Mouse (Mus musculus): ENCODE data around the gene Pidd1.

DNA sequence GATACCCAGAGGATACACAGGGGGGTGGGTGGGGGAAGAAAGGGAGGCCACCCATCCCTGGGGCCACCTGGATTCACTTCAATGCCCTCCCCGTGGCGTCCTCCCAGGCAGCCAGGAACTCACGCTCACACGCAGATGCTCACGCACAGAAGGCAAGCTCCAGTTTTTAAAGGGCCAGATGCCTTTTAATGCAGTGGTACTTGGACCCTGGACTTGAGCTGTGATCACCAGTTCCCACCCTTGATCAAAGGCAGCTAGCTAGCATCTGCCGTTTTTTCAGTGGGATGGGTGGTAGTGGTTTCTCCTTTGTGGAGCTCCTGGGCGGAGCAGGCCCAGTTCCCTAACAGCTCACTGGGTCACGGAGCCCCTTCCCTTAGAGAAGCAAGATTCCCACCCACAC, 9.4 kb downstream of the Pidd1 start:
- peak; percentile 64; the same call in 1 of the 2 replicates for TF ChIP-seq POLR2A (IDR thresholded peaks at IDR 0.05; ENCODE audit: extremely low read depth, insufficient read depth, low read length)
- no peak for TF ChIP-seq CTCF (IDR thresholded peaks at IDR 0.05; ENCODE audit: extremely low read depth, insufficient read depth, low read length)
